Mouse (Mus musculus) forebrain, embryonic 12.5 days (tissue): ENCODE data around the gene Tmbim7. TPM values are rescaled to one million over a fixed set of nuclear protein-coding genes. Genes with fewer than 3 reads are reported as not detected.

Experiments used
- microRNA-seq: library from miRNA; unstranded; fragments of <30 nt; microRNA quantifications from one replicate; pipeline ENCODE4, GENCODE M21; 2017
- polyA plus RNA-seq: library from polyadenylated mRNA; unstranded; fragments of >200 nt; fragmentation: Nextera tagmentation; extraction: Ambion mirVana; gene quantifications from 2 replicates; pipeline ENCODE4 v1.2.1, GENCODE M21; 2016

The Tmbim7 gene
- polyA plus RNA-seq, 1 experiment from 2014 or later, result not detected

Small RNA genes within 50 kb of the gene (microRNA-seq; reads per million reads assigned to microRNA genes)
- not detected for gene Gm22926
- gene Gm26238, result not detected

Other genes starting within 250 kb of the Tmbim7 start
- 44.1 and 44.6 TPM in 2 replicates for gene Fam133b, start 107.3 kb upstream of the Tmbim7 start, polyA plus RNA-seq
- 4.9 and 6.2 TPM in 2 replicates for gene 1700109H08Rik, start 79.6 kb upstream of the Tmbim7 start, polyA plus RNA-seq
- gene Pex1, start 55.1 kb upstream of the Tmbim7 start, polyA plus RNA-seq, result 21.8 and 22.4 TPM in 2 replicates
- gene Rbm48, start 54.6 kb upstream of the Tmbim7 start, polyA plus RNA-seq, result 14.3 and 15.3 TPM in 2 replicates
- 73.5 and 76.0 TPM in 2 replicates for gene Gatad1, start 6.0 kb downstream of the Tmbim7 start, polyA plus RNA-seq
- gene Ankib1, start 151.7 kb downstream of the Tmbim7 start, polyA plus RNA-seq, result 21.6 and 22.1 TPM in 2 replicates
- 77.8 and 83.3 TPM in 2 replicates for gene Krit1, start 152.0 kb downstream of the Tmbim7 start, polyA plus RNA-seq
- 0.06 and 0.10 TPM in 2 replicates for gene Lrrd1, start 194.0 kb downstream of the Tmbim7 start, polyA plus RNA-seq
- 9.3 and 12.5 TPM in 2 replicates for gene Mterf1a, start 242.8 kb downstream of the Tmbim7 start, polyA plus RNA-seq